Mouse (Mus musculus) lung, adult 2 months (tissue): ENCODE data around the gene Mgea5.

Experiments used
- CTCF ChIP-seq: fragments of 200-500 bp; IDR thresholded peaks from 2 replicates; pipeline ENCODE4 v1.5.1; 2011; ENCODE audit warnings: mild to moderate bottlenecking, low read length, control low read depth; ENCODE audit not compliant: insufficient read depth
- POLR2A ChIP-seq: fragments of 200-500 bp; IDR thresholded peaks from 2 replicates; pipeline ENCODE4 v1.6.1; 2011; ENCODE audit warnings: low read depth, mild to moderate bottlenecking, control low read depth, low read length, borderline replicate concordance; ENCODE audit errors: extremely low read depth

DNA sequence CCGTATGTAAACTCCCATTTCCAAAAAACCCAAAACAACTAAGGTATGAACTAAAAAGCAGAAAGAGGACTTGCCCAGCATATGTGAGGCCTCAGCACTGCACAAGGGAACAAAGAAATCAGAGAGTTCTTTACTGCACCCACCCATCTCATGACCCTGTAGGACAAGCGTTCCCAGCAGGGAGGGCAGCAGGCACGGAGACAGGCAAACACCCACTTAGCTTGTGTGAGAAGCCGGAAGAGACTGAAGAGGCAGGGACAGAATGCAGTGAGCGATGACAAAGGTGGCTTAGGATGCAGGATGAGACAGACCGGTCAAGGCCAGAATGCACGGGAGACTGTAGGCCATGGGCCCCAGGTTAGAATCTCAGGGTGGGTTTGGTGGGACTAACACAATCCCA is 52.0 kb downstream of the Mgea5 start:
- TF ChIP-seq CTCF, result no peak
- TF ChIP-seq POLR2A, result no peak
